8 mouse cellular contexts compared by ENCODE assay signal in genomic region chr7:131553771-131554175, GRCm38 (mm10). TPM values are rescaled to one million over a fixed set of nuclear protein-coding genes. Genes with fewer than 3 reads are reported as not detected.
DNase-seq lines count a peak whose midpoint lies in the region; ATAC-seq lines count a peak whose summit lies in the region.

No protein-coding gene starts in this region.

- no peaks in the 10 kb centered on the region for H3K9me3 ChIP-seq in heart, embryonic 12.5 days (replicated peaks)
- H3K9me3 ChIP-seq in midbrain, embryonic 10.5 days (replicated peaks) = no peaks in the 10 kb centered on the region

- peak; percentile 67 for DNase-seq in embryo, embryonic 10 days (ENCODE audit: low spot score)
- DNase-seq in embryo, embryonic 9.5 days (ENCODE audit: extremely low spot score) = no peak
- peak; percentile 72 for DNase-seq in R1 (ENCODE audit: low read depth, low spot score)
- peak; percentile 58 for DNase-seq in kidney, postnatal 14 days
- DNase-seq in midbrain, embryonic 10.5 days (ENCODE audit: low spot score) = peak; percentile 80
- DNase-seq in thymus, postnatal 4 days = peak; percentile 68
- no peak for DNase-seq in cerebellum, adult 11-12 months

- H3K9ac ChIP-seq in heart, embryonic 12.5 days = no peak overlapping the region

- H3K36me3 ChIP-seq in heart, embryonic 12.5 days = no peaks in the 10 kb centered on the region
- no peaks in the 10 kb centered on the region for H3K36me3 ChIP-seq in midbrain, embryonic 10.5 days

- H3K27ac ChIP-seq in heart, embryonic 12.5 days (ENCODE audit: poor library complexity, severe bottlenecking) = no peak overlapping the region
- H3K27ac ChIP-seq in midbrain, embryonic 10.5 days (replicated peaks) = peak overlapping the region; percentile 46

- H3K4me1 ChIP-seq in heart, embryonic 12.5 days (replicated peaks) = peaks cover 22% of the 10 kb centered on the region
- peaks cover 49% of the 10 kb centered on the region for H3K4me1 ChIP-seq in midbrain, embryonic 10.5 days

- H3K27me3 ChIP-seq in heart, embryonic 12.5 days (replicated peaks) = peaks cover 93% of the 10 kb centered on the region
- H3K27me3 ChIP-seq in midbrain, embryonic 10.5 days (ENCODE audit: low read depth, poor library complexity, severe bottlenecking) = peaks cover 100% of the 10 kb centered on the region

- WGBS in heart, embryonic 12.5 days = 0% methylated on average over 39 of the region's 39 CpGs
- under 1% methylated on average over 39 of the region's 39 CpGs for WGBS in midbrain, embryonic 10.5 days

- peak overlapping the region; percentile 68 for H3K4me2 ChIP-seq in heart, embryonic 12.5 days

- peak overlapping the region; percentile 42 for H3K4me3 ChIP-seq in heart, embryonic 12.5 days
- peak overlapping the region; percentile 59 for H3K4me3 ChIP-seq in midbrain, embryonic 10.5 days

- peak; percentile 48; the same call in 1 of the 2 replicates for ATAC-seq in heart, embryonic 12.5 days (ENCODE audit: insufficient number of reproducible peaks, low FRiP score)

RNA-seq across cellular contexts. Expression of gene Hmx2, which starts 5.2 kb away (rescaled TPM):
- polyA plus RNA-seq in heart, embryonic 12.5 days (2016; fragmentation: Nextera tagmentation; extraction: Ambion mirVana) = not detected in 2 replicates
- polyA plus RNA-seq in midbrain, embryonic 10.5 days (2016; fragmentation: Nextera tagmentation; extraction: Ambion mirVana) = 0.07 TPM in 2 replicates

RNA-seq across cellular contexts. Expression of gene Bub3, which starts 6.2 kb away (rescaled TPM):
- 129 and 133 TPM in 2 replicates for polyA plus RNA-seq in heart, embryonic 12.5 days (2016; fragmentation: Nextera tagmentation; extraction: Ambion mirVana)
- polyA plus RNA-seq in midbrain, embryonic 10.5 days (2016; fragmentation: Nextera tagmentation; extraction: Ambion mirVana) = 323 and 340 TPM in 2 replicates

RNA-seq across cellular contexts. Expression of gene Hmx3, which starts 11.1 kb away (rescaled TPM):
- not detected in 2 replicates for polyA plus RNA-seq in heart, embryonic 12.5 days (2016; fragmentation: Nextera tagmentation; extraction: Ambion mirVana)
- polyA plus RNA-seq in midbrain, embryonic 10.5 days (2016; fragmentation: Nextera tagmentation; extraction: Ambion mirVana) = not detected in 2 replicates

Comparison
In these comparisons a context has a peak if more than half of its experiments do, and no peak if none do; other contexts are left out.
1. DNase-seq: peak in embryo, embryonic 10 days (single experiment), R1 (single experiment), kidney, postnatal 14 days (single experiment), midbrain, embryonic 10.5 days (single experiment) and thymus, postnatal 4 days (single experiment); none in embryo, embryonic 9.5 days (single experiment) and cerebellum, adult 11-12 months (single experiment).